Mouse (Mus musculus) brain, embryonic 14.5 days (tissue): ENCODE results near the gene Sipa1l2.

ENCODE experiments used
- CTCF ChIP-seq: fragments of 200-500 bp; IDR thresholded peaks from 2 replicates; pipeline ENCODE4 v1.5.1; 2012; ENCODE audit warnings: inconsistent platforms, mild to moderate bottlenecking, moderate library complexity, borderline replicate concordance; ENCODE audit not compliant: insufficient read depth, insufficient read length; ENCODE audit errors: extremely low read depth
- POLR2A ChIP-seq: fragments of 200-500 bp; IDR thresholded peaks from 2 replicates; pipeline ENCODE4 v1.6.1; 2012; ENCODE audit warnings: mild to moderate bottlenecking, inconsistent platforms, borderline replicate concordance; ENCODE audit not compliant: poor library complexity, insufficient read depth, insufficient read length, severe bottlenecking; ENCODE audit errors: extremely low read depth

- no peak for TF ChIP-seq CTCF
- no peak for TF ChIP-seq POLR2A
Observed at GRCm38 (mm10) chr8:125531640-125532039, 38.0 kb downstream of the Sipa1l2 start.
